Mouse (Mus musculus): ENCODE measurements around the gene Ubl3.

The Ubl3 gene

GRCm38 (mm10) chr5:148552187-148553071 is at the start of gene Ubl3:
Gene Ubl3, minus strand, starts transcription at chr5:148552789.
- peak; percentile 100 for DNase-seq

DNA sequence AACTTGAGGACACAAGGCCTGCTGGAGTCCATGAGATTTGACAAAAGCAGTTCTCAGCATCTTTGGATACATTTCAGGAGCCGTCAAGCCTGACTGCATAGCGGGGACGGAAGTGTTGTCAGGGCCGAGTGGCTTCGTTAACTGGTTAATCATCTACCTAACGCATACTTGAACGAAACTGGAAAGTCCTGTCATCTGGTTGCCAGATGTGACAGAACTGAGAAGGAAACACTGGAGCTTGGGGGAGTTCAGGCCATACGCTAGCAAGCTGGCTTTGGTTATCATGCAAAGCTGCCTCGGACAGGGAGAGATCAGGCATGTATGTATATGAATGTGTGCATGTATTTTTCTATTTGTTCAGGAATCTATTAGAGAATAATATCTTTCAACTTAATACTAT is 45.8 kb upstream of the Ubl3 start:
- DNase-seq: no peak

- DNase-seq: no peak
Observed at GRCm38 (mm10) chr5:148596086-148596753, 43.6 kb upstream of the Ubl3 start.

DNA sequence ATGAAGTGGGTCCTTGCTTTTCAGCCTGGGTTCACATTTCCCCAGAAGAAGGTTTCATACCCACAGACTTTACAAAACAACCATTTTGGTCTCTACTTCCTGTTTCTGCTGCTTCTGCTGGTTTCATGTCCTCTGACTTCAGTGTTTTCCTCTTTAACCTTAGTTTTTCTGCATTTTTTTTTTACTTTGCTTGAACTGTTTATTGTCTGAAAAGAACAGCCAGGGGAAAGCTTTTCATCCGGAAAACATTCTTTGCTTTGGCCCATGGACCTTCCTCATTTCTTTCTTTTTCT is 42.8 kb upstream of the Ubl3 start:
- no peak for DNase-seq

DNA sequence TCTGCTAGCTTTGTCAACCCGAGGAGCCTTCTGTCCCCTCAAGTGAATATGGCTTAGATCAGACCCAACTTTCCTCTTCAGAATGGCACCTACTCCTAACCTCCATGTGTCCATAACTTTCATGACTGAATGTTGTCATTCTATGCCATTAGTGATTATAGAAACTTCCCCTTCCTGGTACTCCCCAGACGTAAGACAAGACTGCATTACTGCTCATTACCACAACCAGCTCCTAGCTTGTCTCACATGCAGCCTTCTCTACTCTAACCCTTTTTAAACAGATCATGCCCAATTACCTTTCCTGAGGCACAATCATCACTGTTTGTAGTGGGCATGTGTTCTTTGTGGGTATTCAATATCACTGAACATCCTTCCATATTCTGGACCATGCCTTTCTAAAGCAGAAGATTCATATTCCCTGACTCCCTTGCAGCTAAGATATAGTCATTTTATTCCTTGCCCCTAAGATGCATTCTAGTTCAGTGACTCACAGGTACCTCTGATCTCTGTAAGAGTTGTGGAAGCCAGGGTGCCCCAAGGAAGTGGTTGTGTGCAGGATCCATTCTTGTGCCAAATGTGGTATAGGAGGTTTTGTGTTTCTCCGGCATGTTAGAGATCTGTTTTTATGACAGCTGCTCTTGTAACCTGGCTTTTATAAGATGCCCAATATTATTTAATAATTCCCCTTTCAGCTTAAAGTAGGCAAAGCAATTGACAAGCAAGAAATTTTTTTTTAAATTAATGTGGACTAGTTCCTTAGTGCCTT is 42.3 kb upstream of the Ubl3 start:
- DNase-seq: no peak

- DNase-seq: no peak
Observed at GRCm38 (mm10) chr5:148593607-148594006, 41.0 kb upstream of the Ubl3 start.

- no peak for DNase-seq
Observed at GRCm38 (mm10) chr5:148591448-148591862, 38.9 kb upstream of the Ubl3 start.

DNA sequence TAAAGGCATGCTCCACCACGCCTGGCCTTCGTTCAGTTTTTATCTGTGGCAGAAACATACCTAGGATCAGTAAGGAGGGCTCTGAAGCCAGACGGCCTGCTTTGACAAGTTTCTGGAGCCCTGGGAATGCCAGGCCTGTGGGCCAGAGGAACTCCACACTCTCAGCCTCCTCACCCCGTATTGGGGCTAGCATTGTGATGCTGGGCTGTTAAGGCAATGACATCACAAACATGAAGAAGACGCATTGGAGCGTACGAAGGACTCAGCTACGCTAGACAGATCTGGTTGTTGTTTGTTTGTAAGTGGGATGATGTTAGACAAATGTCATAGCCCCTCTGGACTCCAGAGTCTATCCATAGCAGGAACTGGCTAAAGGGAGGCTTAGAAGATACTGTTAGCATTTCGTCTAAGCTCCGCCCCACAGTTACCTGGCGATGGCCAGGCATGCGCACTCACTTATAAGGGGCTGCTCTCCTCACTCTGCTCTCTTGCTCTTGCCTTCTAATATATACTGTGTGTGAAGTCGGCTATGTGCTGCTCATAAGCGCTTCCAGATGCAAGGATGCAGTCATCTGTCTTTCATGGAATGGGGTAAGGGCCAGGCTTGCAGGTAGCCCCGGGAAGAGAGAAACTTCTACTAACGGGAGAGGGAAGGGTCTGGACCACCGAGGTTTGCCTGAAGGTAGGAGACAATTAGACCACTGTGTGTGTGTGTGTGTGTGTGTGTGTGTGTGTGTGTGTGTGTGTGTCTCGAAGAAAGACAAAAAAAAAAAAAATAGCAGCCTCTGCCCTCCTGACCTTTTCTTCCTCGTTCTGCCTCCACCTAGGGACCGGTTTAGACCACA is 38.2 kb upstream of the Ubl3 start:
- no peak for DNase-seq

DNA sequence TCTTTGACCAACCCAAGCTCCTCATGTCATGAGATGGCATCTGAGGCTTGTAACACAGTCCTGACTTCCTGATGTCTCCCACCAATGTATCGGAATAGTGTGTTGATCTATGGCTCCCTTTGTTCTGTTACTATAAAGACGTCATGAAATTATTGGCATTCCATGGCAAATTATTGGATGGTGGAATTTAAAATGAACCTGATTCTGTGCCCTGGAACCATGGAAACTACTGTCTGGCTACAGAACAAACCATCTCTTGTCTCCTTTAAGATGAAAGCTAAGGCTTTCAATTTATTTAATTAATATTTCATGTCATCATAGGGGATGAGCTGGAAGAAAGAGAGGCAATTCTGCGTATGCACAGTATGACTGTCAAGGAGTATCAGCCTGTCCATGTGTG is 36.4 kb upstream of the Ubl3 start:
- no peak for DNase-seq

GRCm38 (mm10) chr5:148588142-148588650 is 35.6 kb upstream of the Ubl3 start:
- no peak for DNase-seq

DNA sequence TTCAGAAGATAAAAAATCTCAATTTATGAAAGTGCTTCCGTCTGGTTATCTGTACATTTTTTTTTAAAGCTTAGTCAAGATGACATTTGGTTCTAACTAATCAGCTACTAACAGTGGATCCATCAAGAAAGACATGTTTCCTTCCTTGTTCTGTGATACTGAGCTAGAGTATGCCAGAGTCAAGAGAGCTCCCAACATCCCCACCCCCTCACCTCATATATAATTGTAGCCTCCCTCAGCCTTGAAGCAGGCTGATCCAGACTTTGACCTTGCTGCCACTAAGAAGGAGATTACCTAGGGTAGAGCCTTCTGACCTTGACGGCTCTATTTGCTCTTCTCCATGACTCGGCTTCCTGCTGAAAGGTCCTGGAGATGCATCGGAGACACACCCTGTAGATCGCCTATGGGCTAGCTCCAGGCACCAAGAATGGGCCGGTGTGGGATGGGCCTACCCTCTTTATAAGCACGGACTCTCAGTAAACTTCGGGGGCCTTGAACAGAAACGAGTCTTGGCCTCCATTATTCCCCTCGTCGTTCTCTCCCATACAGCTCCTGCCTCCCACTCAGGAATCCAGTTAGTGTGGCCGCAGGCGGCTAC is 27.9 kb upstream of the Ubl3 start:
- DNase-seq: no peak

- no peak for DNase-seq
Observed at GRCm38 (mm10) chr5:148579156-148579555, 26.6 kb upstream of the Ubl3 start.

- no peak for DNase-seq
Observed at GRCm38 (mm10) chr5:148578353-148578752, 25.8 kb upstream of the Ubl3 start.

- DNase-seq: no peak
Observed at GRCm38 (mm10) chr5:148577278-148577677, 24.7 kb upstream of the Ubl3 start.

DNA sequence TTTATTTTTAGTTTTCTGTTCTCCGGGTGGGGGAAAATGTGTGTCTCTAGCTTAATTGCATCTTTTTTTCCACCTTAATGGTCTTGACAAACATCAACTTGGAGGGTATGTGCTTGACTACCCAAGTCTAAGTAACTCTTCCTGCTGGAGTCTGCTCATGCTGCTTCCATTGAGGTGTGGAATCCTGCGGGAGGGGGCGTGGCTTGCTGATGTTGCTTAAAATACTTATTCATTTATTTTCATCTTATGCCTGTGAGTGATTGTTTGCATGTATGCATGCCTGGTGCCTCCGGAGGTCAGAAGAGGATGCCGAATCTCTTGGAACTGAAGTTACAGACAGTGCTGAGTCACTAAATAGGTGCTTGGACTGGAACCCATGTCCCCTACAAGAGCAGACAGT is 22.6 kb upstream of the Ubl3 start:
- no peak for DNase-seq

DNA sequence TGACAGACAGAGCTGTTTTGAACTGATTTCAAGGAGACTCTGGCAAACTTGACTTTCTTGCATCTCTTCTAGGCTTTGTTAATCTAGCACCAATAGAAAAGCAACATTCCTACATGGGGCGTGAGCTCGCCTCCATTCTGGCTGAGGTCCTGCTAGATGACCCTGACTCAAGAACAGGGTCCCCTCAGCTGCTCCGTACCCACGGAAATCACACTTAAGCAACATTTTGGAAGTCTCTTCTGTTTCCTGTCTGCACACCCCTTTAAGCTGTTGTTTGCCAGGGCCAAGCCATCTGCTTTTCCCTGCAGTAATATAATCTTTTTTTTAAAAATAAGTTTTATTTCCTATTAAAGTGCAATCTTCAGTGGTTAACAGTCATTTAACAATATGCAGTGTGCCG is 20.1 kb upstream of the Ubl3 start:
- DNase-seq: no peak

- DNase-seq: peak; percentile 89
Observed at GRCm38 (mm10) chr5:148570571-148571304, 18.1 kb upstream of the Ubl3 start.

DNA sequence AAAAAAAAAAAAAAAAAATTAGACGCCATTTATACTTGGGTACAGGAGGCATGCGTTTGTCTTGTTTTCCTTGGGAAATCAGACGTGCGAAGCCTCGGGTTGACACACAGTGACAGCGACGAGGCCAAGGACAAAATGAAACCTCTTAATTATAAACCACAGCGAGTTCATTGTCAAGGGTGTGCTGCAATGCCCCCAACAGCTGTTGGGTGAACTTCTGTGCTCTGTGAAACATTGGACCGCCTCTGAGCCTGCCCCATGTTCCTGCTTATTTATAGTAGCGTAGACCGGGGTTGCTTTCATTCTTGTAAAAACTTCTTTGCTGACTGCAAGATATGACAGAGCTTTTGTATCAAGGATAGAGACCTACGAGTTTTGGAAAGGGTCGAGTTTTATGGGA is 16.9 kb upstream of the Ubl3 start:
- DNase-seq: peak; percentile 97

- DNase-seq: no peak
Observed at GRCm38 (mm10) chr5:148565636-148566035, 13.0 kb upstream of the Ubl3 start.

GRCm38 (mm10) chr5:148564073-148564472 is 11.5 kb upstream of the Ubl3 start:
- DNase-seq: no peak

DNA sequence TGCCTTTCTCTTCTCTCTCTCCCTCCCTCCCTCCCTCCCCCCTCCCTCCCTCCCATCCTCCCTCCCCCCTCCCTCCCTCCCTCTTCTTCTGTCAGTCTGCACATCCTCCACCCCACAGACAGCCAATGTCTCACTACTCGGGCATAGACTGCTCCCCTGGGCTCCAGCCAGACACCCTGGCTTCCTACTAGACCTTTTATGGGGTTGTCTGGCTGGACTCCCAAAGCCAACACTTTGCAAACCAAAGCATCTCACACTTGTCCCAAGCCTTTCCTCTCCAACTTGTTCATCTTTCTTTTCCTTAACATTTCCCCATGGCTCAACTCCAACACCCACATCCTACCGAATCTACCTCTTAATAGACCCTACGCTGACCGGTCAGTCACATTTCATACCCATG is 10.7 kb upstream of the Ubl3 start:
- DNase-seq: no peak

Measured in heart, adult 11 months (tissue).